Mouse (Mus musculus) stomach, embryonic 14.5 days (tissue): ENCODE measurements around the gene Gm10972. TPM values are rescaled to one million over a fixed set of nuclear protein-coding genes. Genes with fewer than 3 reads are reported as not detected.
"Not testable (repeated sequence)": the region's sequence is repeated elsewhere in the genome, so short reads cannot be mapped to it uniquely, and the experiment has no call there.

Experiments used
- ATAC-seq: fragments of 200-750 bp; cut with Nextera tagmentation; 2 replicates; pipeline ENCODE4 v1.8.0; 2017; ENCODE audit warnings: low read depth, moderate TSS enrichment; ENCODE audit not compliant: insufficient number of reproducible peaks, insufficient read depth, low FRiP score
- H3K27ac ChIP-seq: fragments of 300-500 bp; sonication (generic); 2 replicates; pipeline ENCODE4 v1.5.1; 2014; ENCODE audit warnings: mild to moderate bottlenecking, low read length, moderate library complexity, mixed read lengths
- H3K27me3 ChIP-seq: fragments of 300-500 bp; sonication (generic); 2 replicates; pipeline ENCODE4 v1.6.1; 2014; ENCODE audit warnings: low read length, control low read depth, mixed read lengths; ENCODE audit not compliant: control insufficient read depth, insufficient read depth
- H3K36me3 ChIP-seq: fragments of 300-500 bp; sonication (generic); 2 replicates; pipeline ENCODE4 v1.6.1; 2014; ENCODE audit warnings: mild to moderate bottlenecking, control low read depth, low read length, moderate library complexity, mixed read lengths; ENCODE audit not compliant: control insufficient read depth, insufficient read depth
- H3K4me1 ChIP-seq: fragments of 300-500 bp; sonication (generic); 2 replicates; pipeline ENCODE4 v1.6.1; 2014; ENCODE audit warnings: low read length, control low read depth, mixed read lengths; ENCODE audit not compliant: control insufficient read depth, insufficient read depth
- H3K4me2 ChIP-seq: fragments of 300-500 bp; sonication (generic); replicated peaks from 2 replicates; pipeline ENCODE4 v1.6.1; 2014; ENCODE audit warnings: low read depth, low read length, control low read depth
- H3K4me3 ChIP-seq: fragments of 300-500 bp; sonication (generic); 2 replicates; pipeline ENCODE4 v1.5.1; 2014; ENCODE audit warnings: low read depth, low read length, control low read depth
- H3K9ac ChIP-seq: fragments of 300-500 bp; sonication (generic); replicated peaks from 2 replicates; pipeline ENCODE4 v1.6.1; 2014; ENCODE audit warnings: low read depth, mild to moderate bottlenecking, control low read depth, low read length, moderate library complexity, mixed read lengths
- H3K9me3 ChIP-seq: fragments of 300-500 bp; sonication (generic); 2 replicates; pipeline ENCODE4 v1.6.1; 2016; ENCODE audit warnings: low read depth, low read length, control low read depth; ENCODE audit not compliant: control insufficient read depth
- WGBS: fragments of 180-500 bp; shearing (Covaris S2); extraction: QIAGEN DNeasy Blood & Tissue Kit; methylation state at CpG from one replicate; pipeline ENCODE4 v1.1.7; 2014; 5-methylcytosine and 5-hydroxymethylcytosine counted together
- polyA plus RNA-seq: library from polyadenylated mRNA; unstranded; fragments of >200 nt; fragmentation: Nextera tagmentation; extraction: Ambion mirVana; gene quantifications from 2 replicates; pipeline ENCODE4 v1.2.1, GENCODE M21; 2014

Gene Gm10972
- polyA plus RNA-seq, 1 experiment from 2014 or later = not detected

DNA sequence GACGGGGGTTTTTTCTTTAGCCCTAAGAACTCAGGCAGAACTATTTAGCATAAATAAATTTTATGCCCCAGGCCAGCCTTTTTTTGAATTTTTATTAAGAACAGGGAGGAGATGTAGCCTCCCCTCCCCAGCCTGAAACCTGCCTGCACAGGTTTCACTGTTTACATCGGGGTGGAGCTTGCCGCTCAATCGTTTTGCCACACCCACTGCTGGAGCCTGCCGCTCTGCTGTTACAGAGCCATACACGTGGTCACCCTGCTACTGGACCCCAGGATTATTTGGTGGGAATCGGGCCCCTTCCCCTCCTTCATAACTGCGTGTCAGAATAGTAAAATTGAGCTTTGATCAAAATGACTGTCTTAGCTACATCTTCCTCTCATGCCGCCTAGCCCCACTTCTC lies 32.2 kb downstream of the Gm10972 start:
- not testable (repeated sequence) for H3K4me1 ChIP-seq, ATAC-seq, H3K27me3 ChIP-seq, H3K27ac ChIP-seq, H3K9ac ChIP-seq, H3K9me3 ChIP-seq, H3K4me2 ChIP-seq, H3K4me3 ChIP-seq, H3K36me3 ChIP-seq
- 70% methylated on average over 9 of the region's 9 CpGs for WGBS

DNA sequence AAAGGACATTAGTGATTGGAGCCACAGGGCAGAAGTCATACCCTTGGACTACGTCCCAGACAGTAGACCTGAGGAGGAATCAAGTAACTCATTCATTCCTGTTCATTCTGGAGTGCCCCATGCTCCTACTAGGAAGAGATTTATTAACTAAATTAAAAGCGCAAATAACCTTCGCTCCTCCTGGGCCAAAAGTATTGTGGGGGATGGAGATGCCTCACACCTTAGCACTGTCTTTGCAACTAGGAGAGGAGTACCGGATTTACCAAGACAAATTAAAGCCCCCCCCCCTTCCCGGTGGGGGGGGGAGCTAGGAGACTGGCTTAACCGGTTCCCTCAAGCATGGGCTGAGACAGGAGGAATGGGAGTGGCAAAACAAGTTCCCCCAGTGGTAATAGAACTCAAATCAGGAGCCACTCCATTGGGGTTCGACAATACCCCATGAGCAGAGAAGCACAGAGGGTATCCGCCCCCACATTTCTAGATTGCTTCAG lies 36.5 kb downstream of the Gm10972 start:
- Histone ChIP-seq H3K27ac (no peak overlapping the region), H3K4me3 (no peak overlapping the region), H3K9ac (no peak overlapping the region), H3K27me3 (no peaks in the 10 kb centered on the region), H3K36me3 (no peaks in the 10 kb centered on the region), H3K4me2 (no peak overlapping the region), H3K4me1 (0 out of 2 replicates have a peak, but pooled peaks cover 2% of the 10 kb centered on the region), H3K9me3 (no peaks in the 10 kb centered on the region)
- WGBS = 62% methylated on average over 8 of the region's 8 CpGs
- no peak for ATAC-seq

GRCm38 (mm10) chr3:94680032-94680431 lies 37.1 kb downstream of the Gm10972 start:
- not testable (repeated sequence) for H3K9ac ChIP-seq, H3K27me3 ChIP-seq, H3K4me2 ChIP-seq, H3K4me1 ChIP-seq, H3K36me3 ChIP-seq, H3K4me3 ChIP-seq, ATAC-seq, H3K9me3 ChIP-seq, H3K27ac ChIP-seq
- WGBS = 86% methylated on average over 12 of the region's 12 CpGs

DNA sequence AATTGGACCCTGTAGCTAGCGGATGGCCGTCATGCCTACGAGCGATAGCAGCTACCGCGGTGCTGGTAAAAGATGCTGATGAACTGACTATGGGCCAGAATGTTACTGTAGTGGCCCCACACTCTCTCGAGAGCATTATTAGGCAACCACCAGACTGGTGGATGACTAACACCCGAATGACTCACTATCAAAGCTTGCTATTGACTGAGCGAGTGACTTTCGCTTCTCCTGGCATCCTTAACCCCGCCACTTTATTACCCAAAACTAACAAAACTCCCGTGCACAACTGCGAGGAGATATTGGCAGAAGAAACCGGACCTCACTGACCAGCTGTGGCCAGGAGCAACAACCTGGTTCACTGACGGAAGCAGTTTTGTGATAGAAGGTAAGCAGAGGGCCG lies 37.9 kb downstream of the Gm10972 start:
- Histone ChIP-seq H3K27ac (no peak overlapping the region), H3K4me2 (no peak overlapping the region), H3K4me3 (no peak overlapping the region), H3K36me3 (no peaks in the 10 kb centered on the region), H3K9ac (no peak overlapping the region), H3K4me1 (0 out of 2 replicates have a peak, but pooled peaks cover 2% of the 10 kb centered on the region), H3K27me3 (no peaks in the 10 kb centered on the region), H3K9me3 (no peaks in the 10 kb centered on the region)
- 87% methylated on average over 16 of the region's 16 CpGs for WGBS
- no peak; the same call in 1 of the 2 replicates for ATAC-seq

- Histone ChIP-seq H3K27ac (no peak overlapping the region), H3K27me3 (no peaks in the 10 kb centered on the region), H3K4me3 (no peak overlapping the region), H3K4me1 (0 out of 2 replicates have a peak, but pooled peaks cover 2% of the 10 kb centered on the region), H3K4me2 (no peak overlapping the region), H3K36me3 (no peaks in the 10 kb centered on the region), H3K9me3 (no peaks in the 10 kb centered on the region), H3K9ac (no peak overlapping the region)
- 76% methylated on average over 6 of the region's 6 CpGs for WGBS
- no peak for ATAC-seq
Observed at GRCm38 (mm10) chr3:94683646-94684045, 40.7 kb downstream of the Gm10972 start.

- H3K4me2 ChIP-seq, H3K36me3 ChIP-seq, H3K9me3 ChIP-seq, H3K27ac ChIP-seq, H3K4me3 ChIP-seq, H3K4me1 ChIP-seq, H3K27me3 ChIP-seq, ATAC-seq, H3K9ac ChIP-seq: not testable (repeated sequence)
- WGBS = 85% methylated on average over 8 of the region's 8 CpGs
Observed at GRCm38 (mm10) chr3:94685989-94686772, 43.3 kb downstream of the Gm10972 start.

DNA sequence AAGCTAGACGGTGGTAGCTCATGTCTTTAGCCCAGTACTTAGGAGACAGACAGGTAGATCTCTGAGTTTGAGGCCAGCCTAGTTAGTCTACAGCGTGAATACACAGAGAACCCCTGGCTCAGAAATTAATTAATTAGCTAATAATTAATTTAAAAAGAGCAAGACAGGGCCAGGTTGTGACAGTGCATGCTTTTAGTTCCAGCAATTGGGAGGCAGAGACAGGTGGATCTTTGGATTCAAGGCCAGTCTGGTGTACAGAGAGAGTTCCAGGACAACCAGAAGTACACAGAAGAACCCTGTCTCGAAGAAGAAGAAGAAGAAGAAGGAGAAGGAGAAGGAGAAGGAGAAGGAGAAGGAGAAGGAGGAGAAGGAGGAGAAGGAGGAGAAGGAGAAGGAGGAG lies 45.8 kb downstream of the Gm10972 start:
- H3K27ac ChIP-seq, H3K4me1 ChIP-seq, ATAC-seq, H3K4me3 ChIP-seq, H3K27me3 ChIP-seq, H3K36me3 ChIP-seq, H3K4me2 ChIP-seq, H3K9me3 ChIP-seq, H3K9ac ChIP-seq: not testable (repeated sequence)
- 78% methylated on average over 2 of the region's 3 CpGs for WGBS

GRCm38 (mm10) chr3:94689195-94689594 lies 46.3 kb downstream of the Gm10972 start:
- WGBS = 73% methylated on average over 1 of the region's 1 CpGs
- H3K9ac ChIP-seq, H3K4me3 ChIP-seq, H3K4me1 ChIP-seq, H3K4me2 ChIP-seq, H3K36me3 ChIP-seq, H3K9me3 ChIP-seq, H3K27me3 ChIP-seq, ATAC-seq, H3K27ac ChIP-seq: not testable (repeated sequence)

- H3K36me3 ChIP-seq, H3K27me3 ChIP-seq, H3K27ac ChIP-seq, H3K4me3 ChIP-seq, H3K4me2 ChIP-seq, H3K9me3 ChIP-seq, H3K4me1 ChIP-seq, H3K9ac ChIP-seq, ATAC-seq: not testable (repeated sequence)
- 70% methylated on average over 6 of the region's 6 CpGs for WGBS
Observed at GRCm38 (mm10) chr3:94690162-94690561, 47.2 kb downstream of the Gm10972 start.
